Mouse (Mus musculus) hindbrain, postnatal 0 days (tissue): ENCODE results near the gene Capn1. TPM values are rescaled to one million over a fixed set of nuclear protein-coding genes. Genes with fewer than 3 reads are reported as not detected.
"Not testable (repeated sequence)": the region's sequence is repeated elsewhere in the genome, so short reads cannot be mapped to it uniquely, and the experiment has no call there.

Source experiments
- ATAC-seq: fragments of 200-750 bp; cut with Nextera tagmentation; 2 replicates; pipeline ENCODE4 v1.8.0; 2017; ENCODE audit warnings: mild to moderate bottlenecking, moderate TSS enrichment, moderate library complexity
- DNase-seq: peaks from one replicate; pipeline ENCODE4 v3.0.0-alpha.2; 2015; ENCODE audit warnings: low spot score
- H3K27ac ChIP-seq: fragments of 300-500 bp; sonication (generic); 2 replicates; pipeline ENCODE4 v1.5.1; 2014; ENCODE audit warnings: mild to moderate bottlenecking
- H3K27me3 ChIP-seq: fragments of 300-500 bp; sonication (generic); 2 replicates; pipeline ENCODE4 v1.6.1; 2014; ENCODE audit warnings: low read length, mixed read lengths; ENCODE audit not compliant: insufficient read depth
- H3K36me3 ChIP-seq: fragments of 300-500 bp; sonication (generic); 2 replicates; pipeline ENCODE4 v1.6.1; 2014; ENCODE audit warnings: low read length, mixed read lengths; ENCODE audit not compliant: insufficient read depth
- H3K4me1 ChIP-seq: fragments of 300-500 bp; sonication (generic); 2 replicates; pipeline ENCODE4 v1.6.1; 2014; ENCODE audit warnings: antibody characterized with exemption, low read length, mixed read lengths; ENCODE audit not compliant: insufficient read depth
- H3K4me2 ChIP-seq: fragments of 300-500 bp; sonication (generic); 2 replicates; pipeline ENCODE4 v1.6.1; 2014; ENCODE audit warnings: low read depth, mild to moderate bottlenecking, low read length, moderate library complexity, mixed read lengths
- H3K4me3 ChIP-seq: fragments of 300-500 bp; sonication (generic); 2 replicates; pipeline ENCODE4 v1.5.1; 2014; ENCODE audit warnings: low read length
- H3K9ac ChIP-seq: fragments of 300-500 bp; sonication (generic); replicated peaks from 2 replicates; pipeline ENCODE4 v1.6.1; 2014; ENCODE audit warnings: mild to moderate bottlenecking, low read length, moderate library complexity, mixed read lengths
- H3K9me3 ChIP-seq: fragments of 300-500 bp; sonication (generic); 2 replicates; pipeline ENCODE4 v1.6.1; 2016; ENCODE audit warnings: low read length, mixed read lengths
- CTCF ChIP-seq: IDR thresholded peaks from 2 replicates; pipeline ENCODE4 v1.5.1; 2016; ENCODE audit warnings: antibody characterized with exemption, control low read depth, low read depth
- WGBS: fragments of 180-500 bp; shearing (Covaris S2); extraction: QIAGEN DNeasy Blood & Tissue Kit; methylation state at CpG from one replicate; pipeline ENCODE4 v1.1.7; 2014; 5-methylcytosine and 5-hydroxymethylcytosine counted together
- polyA plus RNA-seq: library from polyadenylated mRNA; unstranded; fragments of >200 nt; fragmentation: Nextera tagmentation; extraction: Ambion mirVana; gene quantifications from 2 replicates; pipeline ENCODE4 v1.2.1, GENCODE M21; 2015
- total RNA-seq: library from RNA; depleted of rRNA; stranded (reverse); fragments of >200 nt; gene quantifications from 2 replicates; pipeline ENCODE4 v1.2.3, GENCODE M21; 2014

Capn1 gene
- total and polyA plus RNA-seq, 2 experiments from 2014 or later, result 4.8 to 15.7 TPM

- DNase-seq, result no peak
- peak overlapping the region; percentile 97 for H3K4me2 ChIP-seq
- no peaks in the 10 kb centered on the region for H3K9me3 ChIP-seq
- H3K36me3 ChIP-seq, result peaks cover 43% of the 10 kb centered on the region
- H3K27ac ChIP-seq, result peak overlapping the region; percentile 99
- peak overlapping the region; percentile 87 for H3K4me3 ChIP-seq
- no peak for TF ChIP-seq CTCF
- no peaks in the 10 kb centered on the region for H3K27me3 ChIP-seq
- peaks cover 13% of the 10 kb centered on the region for H3K4me1 ChIP-seq
- 91% methylated on average over 8 of the region's 8 CpGs for WGBS
- peak overlapping the region; percentile 74 for H3K9ac ChIP-seq
- no peak for ATAC-seq
Observed at GRCm38 (mm10) chr19:6047899-6048166, 32.1 kb upstream of the Capn1 start.

GRCm38 (mm10) chr19:6047154-6047898 is 31.6 kb upstream of the Capn1 start:
- peak; percentile 15; the same call in 1 of the 2 replicates for ATAC-seq

GRCm38 (mm10) chr19:6046294-6047153 is 30.8 kb upstream of the Capn1 start, which contains the start of gene Syvn1:
Gene Syvn1 (plus strand): TSS chr19:6046576.
- Histone ChIP-seq H3K4me3 (peak within 1 kb of the TSS; percentile 87), H3K27me3 (no peaks in the 10 kb centered on the region), H3K9ac (peak within 1 kb of the TSS; percentile 74), H3K36me3 (peaks cover 31% of the 10 kb centered on the region), H3K27ac (peak within 1 kb of the TSS; percentile 99), H3K4me1 (peaks cover 13% of the 10 kb centered on the region), H3K4me2 (peak within 1 kb of the TSS; percentile 97), H3K9me3 (no peaks in the 10 kb centered on the region)
- peak; percentile 16; the same call in 1 of the 2 replicates for TF ChIP-seq CTCF
- DNase-seq (peak; percentile 96), ATAC-seq (peak; percentile 92)
- under 1% methylated on average over 65 of the region's 65 CpGs for WGBS

More at GRCm38 (mm10) chr19:6047154-6047898, 31.6 kb upstream of the Capn1 start:
- H3K4me3 ChIP-seq, result peak overlapping the region; percentile 87
- peak overlapping the region; percentile 97 for H3K4me2 ChIP-seq
- H3K36me3 ChIP-seq, result peaks cover 39% of the 10 kb centered on the region
- no peaks in the 10 kb centered on the region for H3K27me3 ChIP-seq
- DNase-seq, result no peak
- peak overlapping the region; percentile 99 for H3K27ac ChIP-seq
- no peaks in the 10 kb centered on the region for H3K9me3 ChIP-seq
- peak overlapping the region; percentile 74 for H3K9ac ChIP-seq
- peaks cover 13% of the 10 kb centered on the region for H3K4me1 ChIP-seq
- peak; percentile 26; the same call in 1 of the 2 replicates for TF ChIP-seq CTCF
- 2% methylated on average over 43 of the region's 44 CpGs for WGBS

- TF ChIP-seq CTCF, result peak; percentile 33
- Histone ChIP-seq H3K36me3 (peaks cover 22% of the 10 kb centered on the region), H3K9ac (peak overlapping the region; percentile 74), H3K4me2 (peak overlapping the region; percentile 97), H3K27me3 (no peaks in the 10 kb centered on the region), H3K4me3 (peak overlapping the region; percentile 87), H3K9me3 (no peaks in the 10 kb centered on the region), H3K27ac (peak overlapping the region; percentile 99), H3K4me1 (peaks cover 13% of the 10 kb centered on the region)
- DNase-seq, result no peak
- WGBS, result 14% methylated on average over 20 of the region's 20 CpGs
- peak; percentile 30 for ATAC-seq
Observed at GRCm38 (mm10) chr19:6045366-6046293, 29.9 kb upstream of the Capn1 start.

GRCm38 (mm10) chr19:6044102-6044501 is 28.4 kb upstream of the Capn1 start:
- not testable (repeated sequence) for H3K27ac ChIP-seq, H3K4me3 ChIP-seq, H3K36me3 ChIP-seq, H3K27me3 ChIP-seq, H3K4me2 ChIP-seq, H3K9me3 ChIP-seq, ATAC-seq, H3K9ac ChIP-seq
- peaks cover 13% of the 10 kb centered on the region for H3K4me1 ChIP-seq
- TF ChIP-seq CTCF, result peak; percentile 57
- 52% methylated on average over 4 of the region's 4 CpGs for WGBS
- DNase-seq, result peak; percentile 73

- 63% methylated on average over 9 of the region's 9 CpGs for WGBS
- Histone ChIP-seq H3K27ac (no peak overlapping the region), H3K27me3 (no peaks in the 10 kb centered on the region), H3K4me2 (no peak overlapping the region), H3K9me3 (no peaks in the 10 kb centered on the region), H3K4me1 (peaks cover 4% of the 10 kb centered on the region; the same call in 1 of the 2 replicates), H3K4me3 (no peak overlapping the region), H3K9ac (no peak overlapping the region), H3K36me3 (no peaks in the 10 kb centered on the region)
- ATAC-seq (no peak), DNase-seq (no peak)
- TF ChIP-seq CTCF, result no peak
Observed at GRCm38 (mm10) chr19:6042293-6042692, 26.6 kb upstream of the Capn1 start.
